ENCODE assay signal across 10 mouse cellular contexts in genomic region chr9:71772338-71772737, GRCm38 (mm10). TPM values are rescaled to one million over a fixed set of nuclear protein-coding genes. Genes with fewer than 3 reads are reported as not detected.
A peak's percentile ranks its signal among the peaks of the same experiment; 100 is the strongest.
DNase-seq lines count a peak whose midpoint lies in the region; ATAC-seq and TF ChIP-seq lines count a peak whose summit lies in the region.
"Had no signal": no experiment of that assay in that cellular context is flagged by ENCODE, and none has a peak within 500 bp of the region (broad histone marks: within the 10 kb centered on the region; RNA-seq: fewer than 3 reads in every experiment).

No protein-coding gene starts in this region.

- H3K36me3 ChIP-seq in hindbrain, postnatal 0 days (ENCODE audit: insufficient read depth, low read length), result no peaks in the 10 kb centered on the region
- no peaks in the 10 kb centered on the region for H3K36me3 ChIP-seq in hindbrain, embryonic 14.5 days (replicated peaks; ENCODE audit: control insufficient read depth, insufficient read depth)
- H3K36me3 ChIP-seq: embryonic facial prominence, embryonic 15.5 days; stomach, embryonic 15.5 days had no signal

- 0 out of 2 replicates have a peak, but pooled peaks cover 3% of the 10 kb centered on the region for H3K4me1 ChIP-seq in hindbrain, postnatal 0 days (ENCODE audit: insufficient read depth, low read length)
- peaks cover 9% of the 10 kb centered on the region; the same call in 1 of the 2 replicates for H3K4me1 ChIP-seq in hindbrain, embryonic 14.5 days (replicated peaks; ENCODE audit: control insufficient read depth, insufficient read depth, low read length)

- TF ChIP-seq CTCF in hindbrain, postnatal 0 days (IDR thresholded peaks at IDR 0.05; ENCODE audit: low read depth), result peak; percentile 60

- H3K27me3 ChIP-seq in hindbrain, postnatal 0 days (ENCODE audit: insufficient read depth, low read length), result peaks cover 4% of the 10 kb centered on the region; the same call in 1 of the 2 replicates
- peaks cover 36% of the 10 kb centered on the region for H3K27me3 ChIP-seq in hindbrain, embryonic 14.5 days (ENCODE audit: control insufficient read depth, insufficient read depth, low read length)
- H3K27me3 ChIP-seq: embryonic facial prominence, embryonic 15.5 days; stomach, embryonic 15.5 days had no signal

- 71% methylated on average over 5 of the region's 5 CpGs for WGBS in hindbrain, postnatal 0 days
- 69% methylated on average over 5 of the region's 5 CpGs for WGBS in hindbrain, embryonic 14.5 days

- H3K9ac ChIP-seq in hindbrain, postnatal 0 days (replicated peaks; ENCODE audit: low read length), result no peak overlapping the region
- H3K9ac ChIP-seq in hindbrain, embryonic 14.5 days, result no peak overlapping the region

- ATAC-seq in hindbrain, postnatal 0 days, result no peak
- ATAC-seq in hindbrain, embryonic 14.5 days (ENCODE audit: low FRiP score), result no peak
- peak; percentile 57; the same call in 1 of the 2 replicates for ATAC-seq in erythroblast, adult 5-6 weeks (replicated peaks; ENCODE audit: low FRiP score, poor library complexity, severe bottlenecking)

- no peak overlapping the region for H3K4me2 ChIP-seq in hindbrain, postnatal 0 days (ENCODE audit: low read depth, low read length)
- no peak overlapping the region for H3K4me2 ChIP-seq in hindbrain, embryonic 14.5 days (replicated peaks)

- no peak overlapping the region for H3K27ac ChIP-seq in hindbrain, postnatal 0 days
- H3K27ac ChIP-seq in hindbrain, embryonic 14.5 days, result no peak overlapping the region

- DNase-seq in hindbrain, postnatal 0 days (ENCODE audit: low spot score), result peak; percentile 35
- DNase-seq in hindbrain, embryonic 14.5 days (ENCODE audit: low spot score), result no peak
- peak; percentile 80 to 81 for DNase-seq in B cell, adult 2 months
- peak; percentile 85 for DNase-seq in R1 (ENCODE audit: low read depth, low spot score)
- peak; percentile 75 for DNase-seq in lung, postnatal 14 days
- DNase-seq in thymus, postnatal 25 days, result peak; percentile 73
- DNase-seq in frontal cortex, postnatal 25 days (ENCODE audit: low spot score in 2 of 2), result no peak

- H3K9me3 ChIP-seq in hindbrain, postnatal 0 days (ENCODE audit: low read length), result no peaks in the 10 kb centered on the region
- 0 out of 2 replicates have a peak, but pooled peaks cover 4% of the 10 kb centered on the region for H3K9me3 ChIP-seq in hindbrain, embryonic 14.5 days (ENCODE audit: control insufficient read depth, low read length)
- H3K9me3 ChIP-seq: embryonic facial prominence, embryonic 15.5 days; stomach, embryonic 15.5 days had no signal

- H3K4me3 ChIP-seq in hindbrain, postnatal 0 days (ENCODE audit: low read length), result no peak overlapping the region
- no peak overlapping the region for H3K4me3 ChIP-seq in hindbrain, embryonic 14.5 days (replicated peaks; ENCODE audit: low read length)

RNA-seq across cellular contexts. Expression of gene Cgnl1, which starts 0.9 kb away (rescaled TPM):
- 7.6 and 9.8 TPM in 2 replicates for total RNA-seq in hindbrain, postnatal 0 days (2014; rRNA removed)
- 7.2 and 7.6 TPM in 2 replicates for polyA plus RNA-seq in hindbrain, postnatal 0 days (2015; fragmentation: Nextera tagmentation; extraction: Ambion mirVana)
- 6.1 and 7.2 TPM in 2 replicates for polyA plus RNA-seq in hindbrain, embryonic 14.5 days (2014; fragmentation: Nextera tagmentation; extraction: Ambion mirVana)
- total RNA-seq in erythroblast, adult 5-6 weeks (2015; ENCODE audit: low replicate concordance), result not detected in 2 replicates
- total RNA-seq in erythroblast, adult 5-6 weeks (2017; ENCODE audit: low replicate concordance), result 0.26 and 0.70 TPM in 2 replicates

Comparison
In these comparisons a context has a peak if more than half of its experiments do, and no peak if none do; other contexts are left out.
1. DNase-seq: peak in hindbrain, postnatal 0 days (single experiment), B cell, adult 2 months (2 of 2), R1 (single experiment), lung, postnatal 14 days (single experiment) and thymus, postnatal 25 days (single experiment); none in hindbrain, embryonic 14.5 days (single experiment) and frontal cortex, postnatal 25 days (0 of 2).